Mouse (Mus musculus): Measurements from ENCODE around the gene Astn2.

Astn2 gene

DNA sequence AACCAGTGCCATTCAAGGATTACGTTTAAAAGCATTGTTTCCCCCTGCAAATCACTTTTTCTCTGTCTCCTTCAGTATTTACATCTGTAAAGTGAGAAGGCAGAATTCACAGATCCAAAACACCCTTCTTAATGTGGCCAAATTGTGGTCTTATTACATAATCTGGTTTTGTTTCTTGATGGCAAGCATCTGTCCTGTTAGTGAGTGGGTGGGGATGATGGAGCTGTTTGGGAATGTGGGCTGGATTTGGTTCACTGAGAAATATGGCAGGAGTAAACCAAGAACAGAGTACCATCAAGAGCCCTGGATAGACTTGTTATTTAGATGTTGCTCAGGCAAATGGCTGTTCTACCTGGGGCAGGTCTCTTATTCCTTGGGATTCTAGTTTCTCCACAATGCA, 484.1 kb downstream of the Astn2 start:
- Histone ChIP-seq H3K4me1 (replicated peaks; ENCODE audit: low read depth, low read length) (no peaks in the 10 kb centered on the region), H3K36me3 (ENCODE audit: insufficient read depth, low read length) (no peaks in the 10 kb centered on the region), H3K27me3 (ENCODE audit: insufficient read depth, low read length) (no peaks in the 10 kb centered on the region), H3K9me3 (ENCODE audit: low read length) (no peaks in the 10 kb centered on the region), H3K4me3 (replicated peaks; ENCODE audit: low read length) (no peak overlapping the region)
- TF ChIP-seq CTCF (conservative IDR thresholded peaks at IDR 0.05; ENCODE audit: low read length) (no peak), POU5F1 (IDR thresholded peaks at IDR 0.05; ENCODE audit: borderline replicate concordance, low read length) (no peak), NANOG (IDR thresholded peaks at IDR 0.05; ENCODE audit: borderline replicate concordance, low read length) (no peak)

DNA sequence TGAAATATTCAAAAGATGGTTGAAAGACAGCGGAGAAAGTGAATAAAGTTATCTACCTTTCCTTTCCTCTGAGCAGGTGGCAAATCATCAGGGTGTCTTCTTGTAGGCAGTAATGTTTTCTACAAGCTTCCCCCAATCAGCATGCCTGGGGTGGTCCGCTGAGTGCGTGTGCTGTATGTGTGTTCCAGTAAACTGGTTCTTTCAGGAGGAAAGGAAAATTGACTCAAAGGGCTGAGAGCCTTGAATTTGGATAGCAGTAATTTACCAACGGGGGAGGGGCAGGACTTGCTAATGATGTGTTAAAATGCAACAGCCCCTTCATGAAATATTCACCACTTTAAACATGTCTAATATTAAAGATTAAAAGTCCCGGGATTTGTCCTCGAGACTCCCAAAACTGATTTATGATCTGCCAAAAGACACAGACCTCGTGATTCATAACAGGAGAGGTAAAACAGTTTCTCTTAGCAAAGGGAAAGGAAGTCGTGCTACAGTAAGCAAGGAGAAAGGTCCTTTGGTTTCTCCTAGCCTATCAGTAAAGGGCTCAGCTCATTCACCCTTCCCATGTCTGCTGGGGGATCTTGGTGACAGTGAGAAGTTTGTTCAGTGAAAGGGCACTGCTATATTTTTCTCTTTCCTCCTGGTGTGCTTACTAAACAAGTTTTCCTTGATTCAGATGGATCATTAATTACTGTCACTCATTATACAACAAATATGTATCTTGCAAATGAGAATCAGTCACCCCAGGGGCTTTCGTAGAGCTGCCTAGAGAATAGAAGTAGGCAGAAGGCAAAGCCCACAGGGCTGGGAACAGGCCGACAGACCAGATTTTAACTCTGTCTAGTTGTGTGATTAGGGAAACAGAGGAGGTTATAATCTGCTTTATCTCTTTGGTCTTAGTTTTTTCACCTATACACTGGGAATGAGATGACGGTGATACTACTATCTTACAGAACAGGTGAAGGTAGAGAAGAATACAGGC, 488.1 kb downstream of the Astn2 start:
- no peak for TF ChIP-seq CTCF (conservative IDR thresholded peaks at IDR 0.05; ENCODE audit: low read length)
- Histone ChIP-seq H3K4me1 (replicated peaks; ENCODE audit: low read depth, low read length) (no peaks in the 10 kb centered on the region), H3K36me3 (ENCODE audit: insufficient read depth, low read length) (no peaks in the 10 kb centered on the region), H3K4me3 (replicated peaks; ENCODE audit: low read length) (no peak overlapping the region), H3K9me3 (ENCODE audit: low read length) (no peaks in the 10 kb centered on the region), H3K27me3 (ENCODE audit: insufficient read depth, low read length) (no peaks in the 10 kb centered on the region)

DNA sequence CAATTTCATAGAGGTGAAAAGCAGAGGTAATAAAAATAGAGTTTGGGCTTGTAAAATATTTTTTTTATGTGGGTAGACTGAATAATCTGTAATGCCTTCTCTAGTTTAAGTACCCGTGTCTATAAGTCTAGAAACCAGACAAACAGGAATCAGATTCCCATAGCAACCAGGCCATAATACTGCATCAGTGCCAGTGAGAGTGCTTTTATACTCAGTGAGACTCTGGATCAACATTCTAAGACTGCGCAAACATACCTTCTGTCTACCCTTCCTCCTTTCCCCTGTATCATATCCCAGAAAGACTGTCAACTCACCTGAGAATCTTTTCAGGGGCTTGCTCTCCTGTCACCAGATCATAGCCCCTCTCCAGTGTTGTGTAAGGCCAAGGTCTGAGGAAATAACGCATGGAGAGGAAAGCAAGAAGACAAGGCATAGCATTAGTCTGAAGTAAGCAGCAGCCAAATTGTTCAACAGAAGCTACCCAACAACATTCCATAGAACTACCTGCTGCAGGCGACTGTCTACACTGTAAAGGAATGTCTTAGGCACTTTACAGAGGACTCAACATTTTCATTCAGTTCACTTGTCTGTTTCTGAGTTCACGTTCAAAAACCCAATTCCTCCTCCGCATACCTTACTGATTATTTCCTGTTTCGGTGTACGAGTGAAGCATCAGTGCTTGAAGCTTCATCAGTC, 492.0 kb downstream of the Astn2 start:
- Histone ChIP-seq H3K36me3 (ENCODE audit: insufficient read depth, low read length) (no peaks in the 10 kb centered on the region), H3K4me3 (replicated peaks; ENCODE audit: low read length) (no peak overlapping the region), H3K4me1 (replicated peaks; ENCODE audit: low read depth, low read length) (no peaks in the 10 kb centered on the region), H3K27me3 (ENCODE audit: insufficient read depth, low read length) (no peaks in the 10 kb centered on the region), H3K9me3 (ENCODE audit: low read length) (no peaks in the 10 kb centered on the region)
- no peak for TF ChIP-seq CTCF (conservative IDR thresholded peaks at IDR 0.05; ENCODE audit: low read length)
- no peak for TF ChIP-seq POU5F1 (IDR thresholded peaks at IDR 0.05; ENCODE audit: borderline replicate concordance, low read length)
- no peak for TF ChIP-seq NANOG (IDR thresholded peaks at IDR 0.05; ENCODE audit: borderline replicate concordance, low read length)

DNA sequence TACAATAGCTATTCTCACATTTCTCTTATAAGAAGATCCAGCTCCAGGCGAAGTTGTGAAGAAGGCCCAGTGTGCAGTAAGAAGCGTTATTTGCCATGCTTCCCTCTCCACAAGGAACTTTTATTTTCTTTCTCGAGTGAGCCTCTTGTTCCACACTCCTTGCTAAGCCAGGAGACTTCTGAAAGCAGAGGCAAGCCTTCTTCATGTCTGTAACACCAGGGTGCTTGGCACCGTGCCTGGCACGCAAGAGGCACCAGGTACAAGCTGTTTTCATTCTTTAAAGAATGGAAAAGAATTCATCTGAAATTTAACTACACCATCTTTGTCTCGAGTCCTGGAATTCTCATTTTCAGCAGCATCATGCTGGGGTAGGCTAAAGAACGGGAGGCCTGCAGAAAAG, 496.8 kb downstream of the Astn2 start:
- no peaks in the 10 kb centered on the region for H3K9me3 ChIP-seq (ENCODE audit: low read length)
- H3K36me3 ChIP-seq (ENCODE audit: insufficient read depth, low read length) = no peaks in the 10 kb centered on the region
- no peaks in the 10 kb centered on the region for H3K27me3 ChIP-seq (ENCODE audit: insufficient read depth, low read length)
- TF ChIP-seq NANOG (IDR thresholded peaks at IDR 0.05; ENCODE audit: borderline replicate concordance, low read length) (no peak), CTCF (conservative IDR thresholded peaks at IDR 0.05; ENCODE audit: low read length) (no peak), POU5F1 (IDR thresholded peaks at IDR 0.05; ENCODE audit: borderline replicate concordance, low read length) (no peak)
- no peak overlapping the region for H3K4me3 ChIP-seq (replicated peaks; ENCODE audit: low read length)
- no peaks in the 10 kb centered on the region for H3K4me1 ChIP-seq (replicated peaks; ENCODE audit: low read depth, low read length)

DNA sequence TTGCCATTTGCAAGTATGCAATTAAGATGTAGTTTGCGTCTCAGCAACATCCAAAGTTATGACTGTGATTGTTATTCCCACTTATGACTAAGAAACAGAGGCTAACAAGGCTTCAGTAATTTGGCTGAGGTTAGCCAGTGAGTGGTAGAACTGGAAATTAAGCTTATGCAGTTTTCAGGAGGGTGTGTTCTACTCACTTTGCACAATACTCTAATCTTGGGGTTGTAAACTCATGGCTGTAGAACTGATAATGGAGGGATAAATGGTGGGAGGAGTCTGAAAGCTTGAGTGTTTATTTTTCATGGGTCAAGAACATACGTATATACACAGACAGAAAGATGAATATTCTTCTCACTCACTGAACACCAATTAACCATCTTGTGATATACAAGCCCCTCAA, 499.4 kb downstream of the Astn2 start:
- no peaks in the 10 kb centered on the region for H3K4me1 ChIP-seq (replicated peaks; ENCODE audit: low read depth, low read length)
- H3K4me3 ChIP-seq (replicated peaks; ENCODE audit: low read length) = no peak overlapping the region
- H3K9me3 ChIP-seq (ENCODE audit: low read length) = no peaks in the 10 kb centered on the region
- no peak for TF ChIP-seq NANOG (IDR thresholded peaks at IDR 0.05; ENCODE audit: borderline replicate concordance, low read length)
- no peak for TF ChIP-seq CTCF (conservative IDR thresholded peaks at IDR 0.05; ENCODE audit: low read length)
- TF ChIP-seq POU5F1 (IDR thresholded peaks at IDR 0.05; ENCODE audit: borderline replicate concordance, low read length) = no peak
- no peaks in the 10 kb centered on the region for H3K36me3 ChIP-seq (ENCODE audit: insufficient read depth, low read length)
- H3K27me3 ChIP-seq (ENCODE audit: insufficient read depth, low read length) = no peaks in the 10 kb centered on the region

DNA sequence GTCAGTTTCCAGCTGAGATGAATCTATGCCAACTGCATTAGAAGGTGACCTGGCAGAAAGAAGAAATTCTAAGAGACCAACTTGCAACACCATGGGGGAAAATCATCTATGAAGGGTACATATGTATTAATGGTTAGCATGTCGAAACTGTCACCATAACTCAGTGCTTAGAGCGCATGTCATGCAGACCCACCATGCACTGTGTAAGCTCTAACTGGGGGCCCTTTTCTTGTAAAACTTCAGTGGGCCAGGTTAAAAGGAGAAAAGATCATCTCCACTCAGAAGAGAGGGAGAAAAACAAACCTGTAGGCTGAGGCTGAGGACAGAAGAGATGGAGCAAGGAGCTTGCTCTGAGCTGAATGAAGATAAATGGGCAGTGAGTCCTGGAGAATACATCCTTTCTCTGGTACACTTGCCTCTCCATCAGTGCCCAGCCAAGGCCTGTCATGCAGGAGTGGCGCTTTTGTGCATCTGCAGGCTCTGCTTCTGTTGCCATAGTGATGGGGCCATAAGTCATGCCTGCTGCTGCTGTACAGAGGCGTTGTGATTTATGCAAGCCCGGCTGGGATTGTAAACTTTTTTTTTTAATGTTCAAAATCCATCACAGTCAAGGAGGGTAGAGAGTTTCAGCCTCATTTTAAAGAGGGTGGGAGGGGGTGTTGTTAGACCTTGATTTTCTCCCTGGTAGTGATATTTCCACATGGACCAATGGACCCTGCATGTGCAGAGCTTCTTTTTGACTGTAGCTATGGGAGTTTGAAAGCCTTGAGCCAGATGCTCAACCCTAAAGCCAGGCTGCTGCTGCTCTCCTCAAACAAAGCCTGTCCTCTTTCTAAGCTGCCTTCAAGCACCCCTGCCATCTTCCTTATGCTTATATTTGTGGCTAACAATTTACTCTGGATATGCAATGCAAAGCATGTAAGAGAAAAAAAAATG, 508.1 kb downstream of the Astn2 start:
- Histone ChIP-seq H3K36me3 (ENCODE audit: insufficient read depth, low read length) (no peaks in the 10 kb centered on the region), H3K4me3 (replicated peaks; ENCODE audit: low read length) (no peak overlapping the region), H3K4me1 (replicated peaks; ENCODE audit: low read depth, low read length) (no peaks in the 10 kb centered on the region), H3K9me3 (ENCODE audit: low read length) (no peaks in the 10 kb centered on the region), H3K27me3 (ENCODE audit: insufficient read depth, low read length) (no peaks in the 10 kb centered on the region)
- no peak for TF ChIP-seq POU5F1 (IDR thresholded peaks at IDR 0.05; ENCODE audit: borderline replicate concordance, low read length)
- no peak for TF ChIP-seq CTCF (conservative IDR thresholded peaks at IDR 0.05; ENCODE audit: low read length)
- no peak for TF ChIP-seq NANOG (IDR thresholded peaks at IDR 0.05; ENCODE audit: borderline replicate concordance, low read length)

DNA sequence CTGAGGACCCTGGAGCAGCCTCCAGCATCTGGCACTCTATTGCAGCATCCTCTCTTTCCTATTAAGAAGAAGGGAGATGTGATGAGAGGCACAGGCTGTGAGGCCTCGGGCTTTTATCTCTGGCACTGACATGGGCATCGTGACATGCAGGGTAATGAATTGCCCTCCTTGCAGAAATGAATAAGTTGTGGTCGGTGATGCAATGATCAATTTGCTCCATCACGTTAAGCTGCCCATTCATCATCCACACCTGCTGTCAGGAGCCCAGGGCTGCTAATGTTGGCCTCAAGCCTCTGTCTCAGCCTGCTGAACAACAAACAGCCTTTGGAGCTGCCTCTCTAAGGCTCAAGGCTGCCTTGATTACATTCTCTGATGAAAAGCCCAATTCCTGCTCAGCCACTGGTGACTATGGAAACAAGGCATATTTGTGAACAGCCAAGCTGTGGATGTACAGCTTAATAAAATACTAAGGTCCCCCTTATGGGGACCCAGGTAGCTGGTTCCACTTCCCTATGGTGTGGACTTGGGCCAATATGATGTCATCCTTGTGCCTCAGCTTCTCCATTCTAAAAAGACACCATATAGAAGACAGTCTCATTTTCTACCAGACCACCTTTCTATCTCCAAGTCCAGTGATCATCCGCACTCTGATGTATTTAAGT, 515.9 kb downstream of the Astn2 start:
- Histone ChIP-seq H3K36me3 (ENCODE audit: insufficient read depth, low read length) (no peaks in the 10 kb centered on the region), H3K4me1 (replicated peaks; ENCODE audit: low read depth, low read length) (no peaks in the 10 kb centered on the region), H3K9me3 (ENCODE audit: low read length) (no peaks in the 10 kb centered on the region), H3K4me3 (replicated peaks; ENCODE audit: low read length) (no peak overlapping the region), H3K27me3 (ENCODE audit: insufficient read depth, low read length) (no peaks in the 10 kb centered on the region)
- no peak for TF ChIP-seq CTCF (conservative IDR thresholded peaks at IDR 0.05; ENCODE audit: low read length)
- no peak for TF ChIP-seq NANOG (IDR thresholded peaks at IDR 0.05; ENCODE audit: borderline replicate concordance, low read length)
- no peak for TF ChIP-seq POU5F1 (IDR thresholded peaks at IDR 0.05; ENCODE audit: borderline replicate concordance, low read length)

All from E14TG2a.4 (cell line).